Mouse (Mus musculus) limb, embryonic 10.5 days (tissue): Measurements from ENCODE around the gene Clec1a. TPM values are rescaled to one million over a fixed set of nuclear protein-coding genes. Genes with fewer than 3 reads are reported as not detected.

ENCODE experiments used
- DNase-seq: peaks from one replicate; pipeline ENCODE4 v3.0.0-alpha.2; 2017; ENCODE audit warnings: low spot score
- H3K27ac ChIP-seq: fragments of 300-500 bp; sonication (generic); 2 replicates; pipeline ENCODE4 v1.5.1; 2016; ENCODE audit warnings: mild to moderate bottlenecking
- H3K27me3 ChIP-seq: fragments of 300-500 bp; sonication (generic); 2 replicates; pipeline ENCODE4 v1.6.1; 2016; ENCODE audit warnings: low read depth, mild to moderate bottlenecking; ENCODE audit not compliant: poor library complexity, severe bottlenecking
- H3K36me3 ChIP-seq: fragments of 300-500 bp; sonication (generic); 2 replicates; pipeline ENCODE4 v1.6.1; 2016; ENCODE audit warnings: mild to moderate bottlenecking, moderate library complexity
- H3K4me1 ChIP-seq: fragments of 300-500 bp; sonication (generic); 2 replicates; pipeline ENCODE4 v1.6.1; 2016
- H3K4me3 ChIP-seq: fragments of 300-500 bp; sonication (generic); 2 replicates; pipeline ENCODE4 v1.5.1; 2016; ENCODE audit warnings: mild to moderate bottlenecking, moderate library complexity
- H3K9me3 ChIP-seq: fragments of 300-500 bp; sonication (generic); replicated peaks from 2 replicates; pipeline ENCODE4 v1.6.1; 2016; ENCODE audit warnings: mild to moderate bottlenecking
- WGBS: fragments of 180-500 bp; shearing (Covaris S2); methylation state at CpG from one replicate; pipeline ENCODE4 v1.1.7; 2016; 5-methylcytosine and 5-hydroxymethylcytosine counted together
- polyA plus RNA-seq: library from polyadenylated mRNA; unstranded; fragments of >200 nt; fragmentation: Nextera tagmentation; extraction: Ambion mirVana; gene quantifications from 2 replicates; pipeline ENCODE4 v1.2.1, GENCODE M21; 2016

The Clec1a gene
- polyA plus RNA-seq, 1 experiment from 2014 or later = 0.84 TPM

DNA sequence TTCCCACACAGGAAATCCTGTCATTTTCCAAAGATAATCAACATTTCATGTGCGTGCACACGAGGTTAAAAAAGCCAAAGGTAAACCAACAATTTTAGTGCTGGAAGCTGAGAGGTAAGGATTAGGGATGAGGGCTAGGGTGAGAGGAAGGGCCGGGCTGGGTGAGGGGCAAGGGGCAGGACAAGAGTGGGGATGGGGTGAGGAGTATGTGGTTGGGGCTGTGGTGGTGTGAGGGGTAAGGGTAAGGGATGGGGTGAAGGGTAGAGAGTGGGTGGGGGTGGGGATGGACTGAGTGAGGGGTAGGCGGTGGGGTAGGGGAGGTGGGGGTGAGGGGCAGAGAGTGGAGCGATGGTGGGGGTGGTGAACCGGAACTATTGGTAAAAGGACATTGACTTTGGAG, 58.1 kb downstream of the Clec1a start:
- Histone ChIP-seq H3K27me3 (no peaks in the 10 kb centered on the region), H3K4me1 (no peaks in the 10 kb centered on the region), H3K4me3 (no peak overlapping the region), H3K36me3 (no peaks in the 10 kb centered on the region), H3K27ac (no peak overlapping the region), H3K9me3 (no peaks in the 10 kb centered on the region)
- no peak for DNase-seq
- 80% methylated on average over 6 of the region's 6 CpGs for WGBS

GRCm38 (mm10) chr6:129393087-129393720, 58.6 kb downstream of the Clec1a start:
- no peaks in the 10 kb centered on the region for H3K27me3 ChIP-seq
- H3K9me3 ChIP-seq = no peaks in the 10 kb centered on the region
- no peaks in the 10 kb centered on the region for H3K4me1 ChIP-seq
- no peak overlapping the region for H3K27ac ChIP-seq
- no peaks in the 10 kb centered on the region for H3K36me3 ChIP-seq
- 42% methylated on average over 2 of the region's 2 CpGs for WGBS
- H3K4me3 ChIP-seq = no peak overlapping the region
- no peak for DNase-seq

- Histone ChIP-seq H3K36me3 (no peaks in the 10 kb centered on the region), H3K4me3 (no peak within 1 kb of the TSS), H3K27me3 (no peaks in the 10 kb centered on the region), H3K9me3 (no peaks in the 10 kb centered on the region), H3K27ac (no peak within 1 kb of the TSS), H3K4me1 (no peaks in the 10 kb centered on the region)
- DNase-seq = no peak
- WGBS = 87% methylated on average over 2 of the region's 2 CpGs
Measured at GRCm38 (mm10) chr6:129385774-129386173, 66.0 kb downstream of the Clec1a start, which contains the start of gene Clec12b. Gene Clec12b (minus strand): TSS chr6:129385874.

DNA sequence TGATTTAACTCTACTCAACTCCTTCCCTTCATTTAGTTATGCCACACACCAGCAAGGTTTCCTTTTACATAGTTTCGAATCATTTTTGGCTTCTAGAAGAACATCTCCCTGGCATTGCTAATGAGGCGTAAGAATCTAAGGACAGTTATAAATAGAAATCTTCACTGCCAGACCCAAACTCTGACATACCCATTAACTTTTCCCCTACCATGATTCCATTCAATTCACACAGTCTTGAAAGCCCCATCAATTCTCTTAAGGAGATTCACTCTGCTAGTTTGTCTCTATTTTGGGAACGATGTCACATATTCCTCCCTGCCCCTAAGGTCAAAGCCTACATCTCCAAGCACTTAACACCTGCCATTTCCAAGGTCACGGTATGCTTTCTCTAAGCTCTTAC, 66.8 kb downstream of the Clec1a start:
- Histone ChIP-seq H3K27ac (no peak overlapping the region), H3K4me1 (no peaks in the 10 kb centered on the region), H3K4me3 (no peak overlapping the region), H3K9me3 (no peaks in the 10 kb centered on the region), H3K36me3 (no peaks in the 10 kb centered on the region), H3K27me3 (no peaks in the 10 kb centered on the region)
- DNase-seq = no peak
- WGBS = 89% methylated on average over 4 of the region's 4 CpGs

DNA sequence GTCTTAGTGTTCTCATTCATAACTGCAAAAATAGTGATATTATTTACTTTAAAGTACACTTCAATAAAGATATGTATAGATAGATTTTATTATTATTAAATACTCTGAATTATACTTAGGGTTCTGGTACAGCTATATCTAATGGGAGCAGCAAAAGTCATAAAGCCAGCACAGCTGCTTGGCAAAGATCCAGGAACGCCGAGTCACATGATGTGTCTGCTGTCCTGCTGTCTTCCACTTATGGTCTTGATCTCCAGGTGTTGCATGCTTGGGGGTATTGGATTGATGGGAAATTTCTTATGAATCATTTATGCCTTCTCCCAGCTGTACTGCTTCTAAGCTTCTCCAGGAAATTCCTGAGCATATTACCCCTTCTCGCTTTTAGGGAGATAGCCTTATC, 68.3 kb downstream of the Clec1a start:
- Histone ChIP-seq H3K27me3 (no peaks in the 10 kb centered on the region), H3K36me3 (no peaks in the 10 kb centered on the region), H3K4me3 (no peak overlapping the region), H3K9me3 (no peaks in the 10 kb centered on the region), H3K27ac (no peak overlapping the region), H3K4me1 (no peaks in the 10 kb centered on the region)
- no peak for DNase-seq
- WGBS = 91% methylated on average over 3 of the region's 3 CpGs

GRCm38 (mm10) chr6:129381736-129382135, 70.1 kb downstream of the Clec1a start:
- 85% methylated on average over 1 of the region's 1 CpGs for WGBS
- Histone ChIP-seq H3K36me3 (no peaks in the 10 kb centered on the region), H3K4me1 (no peaks in the 10 kb centered on the region), H3K4me3 (no peak overlapping the region), H3K27me3 (no peaks in the 10 kb centered on the region), H3K27ac (no peak overlapping the region), H3K9me3 (no peaks in the 10 kb centered on the region)
- no peak for DNase-seq

DNA sequence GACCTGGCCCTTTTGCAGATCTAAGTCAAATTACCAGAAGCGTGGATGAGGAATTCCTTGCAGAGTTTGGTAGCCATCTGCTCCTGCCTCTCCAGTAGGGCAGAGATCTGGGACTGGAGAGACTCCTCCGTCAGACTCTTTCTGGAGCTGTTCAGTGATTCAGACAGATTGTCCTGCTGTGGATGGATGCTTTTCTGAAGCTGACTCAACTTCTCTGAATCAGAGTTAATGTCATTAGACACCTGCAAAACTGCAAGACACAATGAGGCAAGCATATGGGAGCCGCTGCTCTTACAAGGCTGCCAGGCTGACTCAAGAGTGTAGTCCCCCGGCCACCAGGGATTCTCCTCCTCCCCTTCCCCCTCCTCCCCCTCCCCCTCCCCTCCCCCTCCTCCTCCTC, 71.3 kb downstream of the Clec1a start:
- H3K4me1 ChIP-seq = no peaks in the 10 kb centered on the region
- no peaks in the 10 kb centered on the region for H3K27me3 ChIP-seq
- WGBS = 74% methylated on average over 4 of the region's 4 CpGs
- no peak overlapping the region for H3K27ac ChIP-seq
- no peak for DNase-seq
- no peaks in the 10 kb centered on the region for H3K36me3 ChIP-seq
- H3K4me3 ChIP-seq = no peak overlapping the region
- H3K9me3 ChIP-seq = no peaks in the 10 kb centered on the region

DNA sequence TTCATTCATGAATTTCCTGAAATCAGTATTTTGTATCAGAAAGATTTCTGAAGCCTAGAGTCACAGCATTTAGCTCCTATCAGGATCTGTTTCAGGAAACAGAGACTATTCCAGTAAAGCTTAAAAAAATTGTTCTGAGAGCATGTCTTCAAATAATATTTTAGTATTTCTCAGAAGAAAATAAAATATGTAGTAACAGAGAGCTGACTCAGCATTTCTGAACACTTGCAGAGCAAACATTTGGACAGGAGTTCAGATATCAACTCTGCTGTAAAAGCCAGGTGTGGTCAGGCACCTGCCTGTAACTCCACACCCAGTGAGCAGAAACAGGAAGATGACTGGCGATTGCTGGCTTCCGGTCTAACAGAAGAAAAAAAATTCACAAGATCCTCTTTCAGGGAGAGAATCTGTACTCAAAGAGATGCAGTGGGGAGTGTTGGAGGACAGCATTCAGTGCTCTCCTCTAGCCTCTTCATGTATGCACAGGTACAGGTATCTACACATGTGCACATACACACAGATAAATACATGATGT, 76.8 kb downstream of the Clec1a start:
- WGBS = 84% methylated on average over 2 of the region's 2 CpGs
- no peak overlapping the region for H3K27ac ChIP-seq
- H3K27me3 ChIP-seq = no peaks in the 10 kb centered on the region
- no peaks in the 10 kb centered on the region for H3K9me3 ChIP-seq
- H3K4me3 ChIP-seq = no peak overlapping the region
- DNase-seq = no peak
- 0 out of 2 replicates have a peak, but pooled peaks cover 3% of the 10 kb centered on the region for H3K4me1 ChIP-seq
- no peaks in the 10 kb centered on the region for H3K36me3 ChIP-seq

Other genes with a start within 250 kb of the Clec1a start
- gene Cd69, start 176.6 kb downstream of the Clec1a start, polyA plus RNA-seq = 0.16 TPM in 1 of 2 replicates, not detected in the other
- gene 4922502D21Rik, start 120.2 kb downstream of the Clec1a start, polyA plus RNA-seq = not detected in 2 replicates
- 0.11 and 0.51 TPM in 2 replicates for gene Clec12a, start 109.3 kb downstream of the Clec1a start, polyA plus RNA-seq
- gene Clec12b, start 66.1 kb downstream of the Clec1a start, polyA plus RNA-seq = not detected in 2 replicates
- 9.2 and 12.0 TPM in 2 replicates for gene Clec1b, start 54.7 kb downstream of the Clec1a start, polyA plus RNA-seq
- gene Clec9a, start 43.1 kb downstream of the Clec1a start, polyA plus RNA-seq = 0.20 and 0.21 TPM in 2 replicates
- gene Olr1, start 55.2 kb upstream of the Clec1a start, polyA plus RNA-seq = 0.16 TPM in 1 of 2 replicates, not detected in the other
- not detected in 2 replicates for gene Tmem52b, start 60.6 kb upstream of the Clec1a start, polyA plus RNA-seq
- 34.2 and 35.7 TPM in 2 replicates for gene Gabarapl1, start 81.2 kb upstream of the Clec1a start, polyA plus RNA-seq
- gene Klre1, start 125.9 kb upstream of the Clec1a start, polyA plus RNA-seq = not detected in 2 replicates
- gene Klrd1, start 139.8 kb upstream of the Clec1a start, polyA plus RNA-seq = not detected in 2 replicates
- not detected in 2 replicates for gene Klrk1, start 171.9 kb upstream of the Clec1a start, polyA plus RNA-seq
- gene Klrc3, start 191.3 kb upstream of the Clec1a start, polyA plus RNA-seq = not detected in 2 replicates
- not detected in 2 replicates for gene Klrc2, start 208.7 kb upstream of the Clec1a start, polyA plus RNA-seq
- gene Klrc1, start 227.0 kb upstream of the Clec1a start, polyA plus RNA-seq = not detected in 2 replicates